Mouse (Mus musculus): ENCODE measurements around the gene Abhd16b. TPM values are rescaled to one million over a fixed set of nuclear protein-coding genes. Genes with fewer than 3 reads are reported as not detected.

The Abhd16b gene
- polyA plus RNA-seq, 1 experiment, result 0.15 TPM

- H3K36me3 ChIP-seq (ENCODE audit: control insufficient read depth, insufficient read depth, low read length), result peaks cover 5% of the 10 kb centered on the region; the same call in 1 of the 2 replicates
- TF ChIP-seq CTCF (IDR thresholded peaks at IDR 0.05; ENCODE audit: extremely low read depth, insufficient read depth, insufficient read length, insufficient replicate concordance) (no peak), POLR2A (IDR thresholded peaks at IDR 0.05; ENCODE audit: low read depth, low read length) (no peak)
- no peak overlapping the region for H3K4me3 ChIP-seq (ENCODE audit: extremely low read depth, insufficient read depth, insufficient read length)
- H3K27me3 ChIP-seq (ENCODE audit: control insufficient read depth, insufficient read depth, low read length), result no peaks in the 10 kb centered on the region
- no peak for DNase-seq (ENCODE audit: low read depth in 1 of 2, low spot score in 2 of 2)
- no peak overlapping the region for H3K27ac ChIP-seq (ENCODE audit: insufficient read depth, low read length)
- WGBS, result 83% methylated on average over 2 of the region's 2 CpGs
- H3K4me1 ChIP-seq (ENCODE audit: control insufficient read depth, insufficient read depth, insufficient read length), result no peaks in the 10 kb centered on the region; the same call in 1 of the 2 replicates
These were observed 43.4 kb downstream of the Abhd16b start for GRCm38 (mm10) chr2:181536410-181536809.

GRCm38 (mm10) chr2:181537444-181538047 lies 44.5 kb downstream of the Abhd16b start:
- no peaks in the 10 kb centered on the region; the same call in 1 of the 2 replicates for H3K4me1 ChIP-seq (ENCODE audit: control insufficient read depth, insufficient read depth, insufficient read length)
- no peak overlapping the region for H3K4me3 ChIP-seq (ENCODE audit: extremely low read depth, insufficient read depth, insufficient read length)
- H3K36me3 ChIP-seq (ENCODE audit: control insufficient read depth, insufficient read depth, low read length), result peaks cover 6% of the 10 kb centered on the region; the same call in 1 of the 2 replicates
- DNase-seq (ENCODE audit: low read depth in 1 of 2, low spot score in 2 of 2), result no peak
- no peak for TF ChIP-seq CTCF (IDR thresholded peaks at IDR 0.05; ENCODE audit: extremely low read depth, insufficient read depth, insufficient read length, insufficient replicate concordance)
- no peak for TF ChIP-seq POLR2A (IDR thresholded peaks at IDR 0.05; ENCODE audit: low read depth, low read length)
- WGBS, result 46% methylated on average over 2 of the region's 2 CpGs
- no peaks in the 10 kb centered on the region for H3K27me3 ChIP-seq (ENCODE audit: control insufficient read depth, insufficient read depth, low read length)
- peak overlapping the region; percentile 51 for H3K27ac ChIP-seq (ENCODE audit: insufficient read depth, low read length)

GRCm38 (mm10) chr2:181541761-181542380 lies 48.9 kb downstream of the Abhd16b start:
- peaks cover 9% of the 10 kb centered on the region for H3K36me3 ChIP-seq (ENCODE audit: control insufficient read depth, insufficient read depth, low read length)
- TF ChIP-seq CTCF (IDR thresholded peaks at IDR 0.05; ENCODE audit: extremely low read depth, insufficient read depth, insufficient read length, insufficient replicate concordance), result no peak
- TF ChIP-seq POLR2A (IDR thresholded peaks at IDR 0.05; ENCODE audit: low read depth, low read length), result no peak
- WGBS, result 58% methylated on average over 6 of the region's 6 CpGs
- H3K4me3 ChIP-seq (ENCODE audit: extremely low read depth, insufficient read depth, insufficient read length), result no peak overlapping the region
- H3K27me3 ChIP-seq (ENCODE audit: control insufficient read depth, insufficient read depth, low read length), result no peaks in the 10 kb centered on the region
- no peaks in the 10 kb centered on the region; the same call in 1 of the 2 replicates for H3K4me1 ChIP-seq (ENCODE audit: control insufficient read depth, insufficient read depth, insufficient read length)
- H3K27ac ChIP-seq (ENCODE audit: insufficient read depth, low read length), result no peak overlapping the region
- DNase-seq (ENCODE audit: low read depth in 1 of 2, low spot score in 2 of 2), result no peak

Other genes with a start within 250 kb of the Abhd16b start
- 22.8 and 27.1 TPM in 2 replicates for gene Gmeb2, start 205.2 kb upstream of the Abhd16b start, polyA plus RNA-seq (2012; rRNA removed)
- gene Stmn3, start 178.7 kb upstream of the Abhd16b start, polyA plus RNA-seq (2012; rRNA removed), result not detected in 2 replicates
- 51.9 and 52.9 TPM in 2 replicates for gene Rtel1, start 173.5 kb upstream of the Abhd16b start, polyA plus RNA-seq (2012; rRNA removed)
- 44.7 and 45.7 TPM in 2 replicates for gene Zgpat, start 128.3 kb upstream of the Abhd16b start, polyA plus RNA-seq (2012; rRNA removed)
- gene Arfrp1, start 127.8 kb upstream of the Abhd16b start, polyA plus RNA-seq (2012; rRNA removed), result 32.8 and 35.4 TPM in 2 replicates
- gene Lime1, start 113.1 kb upstream of the Abhd16b start, polyA plus RNA-seq (2012; rRNA removed), result 146 and 163 TPM in 2 replicates
- 9.6 and 10.9 TPM in 2 replicates for gene Zbtb46, start 33.8 kb upstream of the Abhd16b start, polyA plus RNA-seq (2012; rRNA removed)
- 17.5 and 18.8 TPM in 2 replicates for gene Tpd52l2, start 3.9 kb downstream of the Abhd16b start, polyA plus RNA-seq (2012; rRNA removed)
- 54.4 and 59.4 TPM in 2 replicates for gene Dnajc5, start 27.3 kb downstream of the Abhd16b start, polyA plus RNA-seq (2012; rRNA removed)
- gene Uckl1, start 91.7 kb downstream of the Abhd16b start, polyA plus RNA-seq (2012; rRNA removed), result 170 and 197 TPM in 2 replicates
- 11.6 and 11.8 TPM in 2 replicates for gene Prpf6, start 98.7 kb downstream of the Abhd16b start, polyA plus RNA-seq (2012; rRNA removed)
- 32.3 and 42.2 TPM in 2 replicates for gene Zfp512b, start 99.6 kb downstream of the Abhd16b start, polyA plus RNA-seq (2012; rRNA removed)
- gene Samd10, start 106.0 kb downstream of the Abhd16b start, polyA plus RNA-seq (2012; rRNA removed), result 15.0 and 22.8 TPM in 2 replicates
- gene Gm29797, start 163.8 kb downstream of the Abhd16b start, polyA plus RNA-seq (2012; rRNA removed), result 0.26 TPM in 1 of 2 replicates, not detected in the other
- gene Sox18, start 178.4 kb downstream of the Abhd16b start, polyA plus RNA-seq (2012; rRNA removed), result 47.5 and 73.4 TPM in 2 replicates
- gene Tcea2, start 187.1 kb downstream of the Abhd16b start, polyA plus RNA-seq (2012; rRNA removed), result 15.9 and 17.1 TPM in 2 replicates
- 209 and 239 TPM in 2 replicates for gene Rgs19, start 200.8 kb downstream of the Abhd16b start, polyA plus RNA-seq (2012; rRNA removed)
- gene Lkaaear1, start 205.2 kb downstream of the Abhd16b start, polyA plus RNA-seq (2012; rRNA removed), result not detected in 2 replicates
- 0.09 and 0.13 TPM in 2 replicates for gene Oprl1, start 221.8 kb downstream of the Abhd16b start, polyA plus RNA-seq (2012; rRNA removed)